8 mouse cellular contexts compared by ENCODE assay signal in the genomic region with DNA sequence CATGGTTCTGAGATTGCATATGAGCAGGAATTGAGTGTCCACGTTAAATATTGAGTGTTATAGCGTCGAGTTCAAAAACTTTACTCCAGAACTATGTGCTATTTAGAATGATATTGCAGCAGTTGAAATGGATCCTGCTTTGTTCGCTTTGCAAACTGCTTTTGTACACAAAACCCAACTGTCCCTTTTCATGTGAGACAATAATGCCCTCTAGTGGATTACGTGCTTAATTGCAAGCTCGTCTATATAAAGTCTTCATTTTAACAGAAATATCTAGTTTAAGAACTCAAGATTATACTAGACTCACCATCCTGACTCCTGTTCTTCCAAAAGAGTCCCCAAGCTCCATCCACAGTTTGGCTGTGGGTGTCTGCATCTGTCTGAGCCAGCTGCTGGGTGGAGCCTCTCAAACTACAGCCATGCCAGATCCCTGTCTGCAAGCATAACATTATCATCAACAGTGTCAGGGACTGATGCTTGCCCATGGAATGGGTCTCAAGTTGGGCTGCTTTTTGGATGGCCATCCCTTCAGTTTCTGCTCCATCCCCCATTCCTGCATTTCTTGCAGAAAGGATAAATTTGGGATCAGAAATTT. TPM values are rescaled to one million over a fixed set of nuclear protein-coding genes. Genes with fewer than 3 reads are reported as not detected.
A peak's percentile ranks its signal among the peaks of the same experiment; 100 is the strongest.
DNase-seq lines count a peak whose midpoint lies in the region; ATAC-seq and TF ChIP-seq lines count a peak whose summit lies in the region.

No protein-coding gene starts in this region.

- H3K4me3 ChIP-seq in gastrocnemius, adult 2 months: no peak overlapping the region
- H3K4me3 ChIP-seq in forebrain, postnatal 0 days (ENCODE audit: low read depth, low read length): no peak overlapping the region
- H3K4me3 ChIP-seq in midbrain, postnatal 0 days (ENCODE audit: low read depth, low read length): no peak overlapping the region

- H3K36me3 ChIP-seq in forebrain, postnatal 0 days (ENCODE audit: insufficient read depth): 0 out of 2 replicates have a peak, but pooled peaks cover 2% of the 10 kb centered on the region
- H3K36me3 ChIP-seq in midbrain, postnatal 0 days (ENCODE audit: insufficient read depth, low read length): no peaks in the 10 kb centered on the region

- H3K4me2 ChIP-seq in forebrain, postnatal 0 days (ENCODE audit: low read depth): no peak overlapping the region
- no peak overlapping the region for H3K4me2 ChIP-seq in midbrain, postnatal 0 days (ENCODE audit: low read depth, low read length, poor library complexity, severe bottlenecking)

- intact Hi-C loops in gastrocnemius, adult 2 months (cut with DNase I): loop anchor here (1.0 kb wide), 1 partner anchor 142 kb away; no protein-coding TSS in a partner anchor
- intact Hi-C loops in gastrocnemius, postnatal 14 days (cut with DNase I; ENCODE audit: low total_unique reads): loop anchor here (1.0 to 10.0 kb wide), 2 partner anchors 53 to 141 kb away; a partner anchor contains a TSS

- DNase-seq in gastrocnemius, adult 2 months: peak; percentile 48
- no peak for DNase-seq in gastrocnemius, postnatal 4 days (ENCODE audit: low spot score in 2 of 2)
- peak; percentile 6 for DNase-seq in urinary bladder, adult 2 months (ENCODE audit: low spot score)
- DNase-seq in urinary bladder, postnatal 36 days (ENCODE audit: low spot score in 2 of 2): no peak
- DNase-seq in forebrain, postnatal 0 days: peak; percentile 81
- peak; percentile 86 for DNase-seq in midbrain, postnatal 0 days (ENCODE audit: low spot score)
- no peak for DNase-seq in ovary, postnatal 14 days (ENCODE audit: low spot score)
- no peak for DNase-seq in gastrocnemius, postnatal 14 days

- peak; percentile 18; the same call in 1 of the 2 replicates for ATAC-seq in forebrain, postnatal 0 days
- ATAC-seq in midbrain, postnatal 0 days (ENCODE audit: low FRiP score): no peak

- TF ChIP-seq CTCF in gastrocnemius, adult 2 months (IDR thresholded peaks at IDR 0.05): peak; percentile 89
- peak; percentile 89 for TF ChIP-seq CTCF in forebrain, postnatal 0 days (IDR thresholded peaks at IDR 0.05; ENCODE audit: low read depth)
- TF ChIP-seq CTCF in midbrain, postnatal 0 days (IDR thresholded peaks at IDR 0.05): peak; percentile 93

- 3% methylated on average over 6 of the region's 6 CpGs for WGBS in forebrain, postnatal 0 days
- WGBS in midbrain, postnatal 0 days: 2% methylated on average over 6 of the region's 6 CpGs

- H3K4me1 ChIP-seq in forebrain, postnatal 0 days (ENCODE audit: insufficient read depth): 0 out of 2 replicates have a peak, but pooled peaks cover 7% of the 10 kb centered on the region
- H3K4me1 ChIP-seq in midbrain, postnatal 0 days (ENCODE audit: insufficient read depth, low read length): peaks cover 4% of the 10 kb centered on the region

- H3K9me3 ChIP-seq in forebrain, postnatal 0 days (ENCODE audit: low read length): no peaks in the 10 kb centered on the region
- no peaks in the 10 kb centered on the region for H3K9me3 ChIP-seq in midbrain, postnatal 0 days (ENCODE audit: low read length)

- H3K9ac ChIP-seq in forebrain, postnatal 0 days: no peak overlapping the region
- no peak overlapping the region for H3K9ac ChIP-seq in midbrain, postnatal 0 days (replicated peaks; ENCODE audit: low read length, poor library complexity, severe bottlenecking)

- H3K27ac ChIP-seq in gastrocnemius, adult 2 months: no peak overlapping the region
- H3K27ac ChIP-seq in forebrain, postnatal 0 days (ENCODE audit: low read depth, low read length): peak overlapping the region; percentile 41; the same call in 1 of the 2 replicates
- H3K27ac ChIP-seq in midbrain, postnatal 0 days (ENCODE audit: low read depth, low read length): no peak overlapping the region

- no peaks in the 10 kb centered on the region for H3K27me3 ChIP-seq in forebrain, postnatal 0 days (ENCODE audit: insufficient read depth, low read length)
- no peaks in the 10 kb centered on the region for H3K27me3 ChIP-seq in midbrain, postnatal 0 days (ENCODE audit: insufficient read depth, low read length)

RNA-seq across cellular contexts. Expression of a gene that starts 56.3 kb away (rescaled TPM):
- 1 to 10 TPM; 5.5 to 6.3 TPM for total RNA-seq in gastrocnemius, adult 2 months (2021)
- 10 to 100 TPM; 12.8 to 15.9 TPM for total RNA-seq in gastrocnemius, postnatal 4 days (2021)
- polyA plus RNA-seq in urinary bladder, adult 2 months (2012; rRNA removed): 12.3 and 18.9 TPM in 2 replicates
- total RNA-seq in forebrain, postnatal 0 days (2014; rRNA removed): 202 and 242 TPM in 2 replicates
- 120 and 127 TPM in 2 replicates for polyA plus RNA-seq in forebrain, postnatal 0 days (2015; fragmentation: Nextera tagmentation; extraction: Ambion mirVana)
- total RNA-seq in midbrain, postnatal 0 days (2014; rRNA removed): 88.2 and 96.7 TPM in 2 replicates
- 58.3 and 60.0 TPM in 2 replicates for polyA plus RNA-seq in midbrain, postnatal 0 days (2015; fragmentation: Nextera tagmentation; extraction: Ambion mirVana)
- 10 to 100 TPM; 10.5 to 12.8 TPM for total RNA-seq in gastrocnemius, postnatal 14 days (2021)

Comparison
In these comparisons a context has a peak if more than half of its experiments do, and no peak if none do; other contexts are left out.
1. DNase-seq: peak in gastrocnemius, adult 2 months (single experiment), urinary bladder, adult 2 months (single experiment), forebrain, postnatal 0 days (single experiment) and midbrain, postnatal 0 days (single experiment); none in gastrocnemius, postnatal 4 days (0 of 2), urinary bladder, postnatal 36 days (0 of 2), ovary, postnatal 14 days (single experiment) and gastrocnemius, postnatal 14 days (single experiment).
2. Peak in every context shown above with its lines, with median percentiles within 50 percentile points of each other: CTCF ChIP-seq.